Mouse (Mus musculus) liver, embryonic 16.5 days (tissue): Measurements from ENCODE around the gene Birc3. TPM values are rescaled to one million over a fixed set of nuclear protein-coding genes. Genes with fewer than 3 reads are reported as not detected.
"Not testable (repeated sequence)": the region's sequence is repeated elsewhere in the genome, so short reads cannot be mapped to it uniquely, and the experiment has no call there.

Source experiments
- ATAC-seq: fragments of 200-750 bp; cut with Nextera tagmentation; 2 replicates; pipeline ENCODE4 v1.8.0; 2017; ENCODE audit warnings: low read depth, mild to moderate bottlenecking, moderate number of reproducible peaks, moderate library complexity
- H3K27ac ChIP-seq: fragments of 300-500 bp; sonication (generic); 2 replicates; pipeline ENCODE4 v1.5.1; 2014; ENCODE audit warnings: mild to moderate bottlenecking, low read length
- H3K27me3 ChIP-seq: fragments of 300-500 bp; sonication (generic); 2 replicates; pipeline ENCODE4 v1.6.1; 2014; ENCODE audit warnings: low read depth, low read length, mixed read lengths; ENCODE audit not compliant: control insufficient read depth, insufficient read depth
- H3K36me3 ChIP-seq: fragments of 300-500 bp; sonication (generic); 2 replicates; pipeline ENCODE4 v1.6.1; 2014; ENCODE audit warnings: mild to moderate bottlenecking; ENCODE audit not compliant: control insufficient read depth, insufficient read depth
- H3K4me1 ChIP-seq: fragments of 300-500 bp; sonication (generic); 2 replicates; pipeline ENCODE4 v1.6.1; 2014; ENCODE audit warnings: low read depth, low read length, mixed read lengths; ENCODE audit not compliant: control insufficient read depth
- H3K4me2 ChIP-seq: fragments of 300-500 bp; sonication (generic); 2 replicates; pipeline ENCODE4 v1.6.1; 2014; ENCODE audit warnings: low read depth, low read length, mixed read lengths
- H3K4me3 ChIP-seq: fragments of 300-500 bp; sonication (generic); 2 replicates; pipeline ENCODE4 v1.5.1; 2014; ENCODE audit warnings: low read depth, mild to moderate bottlenecking, low read length
- H3K9ac ChIP-seq: fragments of 300-500 bp; sonication (generic); 2 replicates; pipeline ENCODE4 v1.6.1; 2014; ENCODE audit warnings: low read depth, low read length
- H3K9me3 ChIP-seq: fragments of 300-500 bp; sonication (generic); replicated peaks from 2 replicates; pipeline ENCODE4 v1.6.1; 2016; ENCODE audit warnings: low read length; ENCODE audit not compliant: control insufficient read depth
- WGBS: fragments of 180-500 bp; shearing (Covaris S2); extraction: QIAGEN DNeasy Blood & Tissue Kit; methylation state at CpG from one replicate; pipeline ENCODE4 v1.1.7; 2014; ENCODE audit not compliant: insufficient replicate concordance; 5-methylcytosine and 5-hydroxymethylcytosine counted together
- polyA plus RNA-seq: library from polyadenylated mRNA; unstranded; fragments of >200 nt; fragmentation: Nextera tagmentation; extraction: Ambion mirVana; gene quantifications from 2 replicates; pipeline ENCODE4 v1.2.1, GENCODE M21; 2015

Birc3 gene
- polyA plus RNA-seq, 1 experiment from 2014 or later = 7.4 TPM

GRCm38 (mm10) chr9:7900965-7901364 lies 28.0 kb upstream of the Birc3 start:
- Histone ChIP-seq H3K4me3 (no peak overlapping the region), H3K4me1 (peaks cover 2% of the 10 kb centered on the region; the same call in 1 of the 2 replicates), H3K27ac (no peak overlapping the region)

GRCm38 (mm10) chr9:7897502-7897901 lies 24.5 kb upstream of the Birc3 start:
- no peak overlapping the region for H3K4me2 ChIP-seq
- no peaks in the 10 kb centered on the region for H3K9me3 ChIP-seq
- no peak overlapping the region for H3K4me3 ChIP-seq
- no peak overlapping the region for H3K27ac ChIP-seq
- no peak overlapping the region for H3K9ac ChIP-seq
- 0% methylated on average over 3 of the region's 3 CpGs for WGBS
- H3K27me3 ChIP-seq = no peaks in the 10 kb centered on the region
- no peaks in the 10 kb centered on the region for H3K4me1 ChIP-seq
- no peaks in the 10 kb centered on the region for H3K36me3 ChIP-seq
- ATAC-seq = peak; percentile 54

More at GRCm38 (mm10) chr9:7900965-7901364, 28.0 kb upstream of the Birc3 start:
- Histone ChIP-seq H3K36me3 (no peaks in the 10 kb centered on the region), H3K4me2 (no peak overlapping the region), H3K27me3 (no peaks in the 10 kb centered on the region), H3K9ac (no peak overlapping the region), H3K9me3 (no peaks in the 10 kb centered on the region)
- ATAC-seq = no peak
- WGBS = 74% methylated on average over 8 of the region's 8 CpGs

GRCm38 (mm10) chr9:7891796-7892195 lies 18.8 kb upstream of the Birc3 start:
- H3K9ac ChIP-seq, H3K36me3 ChIP-seq, ATAC-seq, H3K9me3 ChIP-seq, H3K4me2 ChIP-seq, H3K27me3 ChIP-seq, H3K4me1 ChIP-seq, H3K27ac ChIP-seq, H3K4me3 ChIP-seq: not testable (repeated sequence)
- 79% methylated on average over 1 of the region's 1 CpGs for WGBS

DNA sequence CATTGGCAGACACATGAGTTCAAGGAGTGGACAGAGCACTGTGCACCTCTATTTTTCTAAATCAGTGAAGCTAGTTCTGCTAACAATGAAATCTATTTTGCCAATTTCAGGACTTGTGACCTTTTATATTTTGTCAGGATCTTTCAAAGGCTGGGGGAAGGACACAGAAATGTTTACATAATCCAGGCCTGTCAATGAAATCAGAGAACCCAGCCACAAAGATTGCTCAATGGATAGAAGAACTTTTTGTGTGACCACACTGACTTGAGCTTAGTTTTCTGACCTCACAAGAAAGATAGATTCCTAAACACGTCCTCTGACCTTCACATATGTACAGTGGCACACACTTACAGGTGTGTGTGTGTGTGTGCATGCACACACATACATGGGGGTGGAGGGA lies 18.2 kb upstream of the Birc3 start:
- Histone ChIP-seq H3K27ac (no peak overlapping the region), H3K9me3 (no peaks in the 10 kb centered on the region), H3K4me1 (no peaks in the 10 kb centered on the region), H3K36me3 (no peaks in the 10 kb centered on the region), H3K4me2 (no peak overlapping the region), H3K9ac (no peak overlapping the region), H3K4me3 (no peak overlapping the region), H3K27me3 (no peaks in the 10 kb centered on the region)
- WGBS = 31% methylated on average over 1 of the region's 1 CpGs
- no peak for ATAC-seq

GRCm38 (mm10) chr9:7884346-7884745 lies 11.4 kb upstream of the Birc3 start:
- Histone ChIP-seq H3K9me3 (0 out of 2 replicates have a peak, but pooled peaks cover 2% of the 10 kb centered on the region), H3K36me3 (no peaks in the 10 kb centered on the region), H3K4me1 (no peaks in the 10 kb centered on the region), H3K27me3 (no peaks in the 10 kb centered on the region), H3K4me3 (no peak overlapping the region), H3K9ac (no peak overlapping the region), H3K27ac (no peak overlapping the region), H3K4me2 (no peak overlapping the region)
- ATAC-seq = no peak
- WGBS = 78% methylated on average over 3 of the region's 3 CpGs

DNA sequence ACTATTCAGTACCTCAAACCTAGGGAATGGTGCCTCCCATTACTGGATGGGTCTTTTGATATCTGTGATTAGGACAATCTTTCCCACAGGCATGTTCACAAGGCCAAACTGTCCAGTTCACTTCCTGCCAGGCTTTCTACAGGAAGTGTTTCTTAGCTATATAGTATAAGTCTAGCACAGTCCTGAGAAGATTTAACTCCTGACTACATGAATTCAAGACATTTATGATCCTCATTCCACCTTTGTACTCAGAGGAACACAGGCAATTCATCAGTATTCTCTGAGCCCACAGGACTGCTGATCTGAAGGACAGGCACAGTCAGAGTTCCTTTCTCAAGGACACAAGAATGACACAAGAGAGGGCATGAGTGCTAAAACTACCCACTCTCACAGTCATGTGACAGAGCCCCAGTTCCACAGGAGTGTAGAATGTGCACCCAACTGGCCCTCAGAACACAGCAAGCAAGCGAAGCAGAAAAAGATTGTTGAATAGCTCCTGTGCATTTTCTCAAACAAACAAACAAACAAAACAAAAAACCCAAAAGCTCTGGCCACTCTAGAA lies 9.4 kb upstream of the Birc3 start:
- ATAC-seq = no peak
- Histone ChIP-seq H3K36me3 (no peaks in the 10 kb centered on the region), H3K4me1 (no peaks in the 10 kb centered on the region), H3K27me3 (no peaks in the 10 kb centered on the region), H3K9ac (no peak overlapping the region), H3K4me2 (no peak overlapping the region), H3K9me3 (0 out of 2 replicates have a peak, but pooled peaks cover 2% of the 10 kb centered on the region), H3K27ac (no peak overlapping the region), H3K4me3 (no peak overlapping the region)
- WGBS = 72% methylated on average over 1 of the region's 1 CpGs

- H3K27ac ChIP-seq = peak overlapping the region; percentile 87
- WGBS = 74% methylated on average over 8 of the region's 8 CpGs
- H3K4me3 ChIP-seq = peak overlapping the region; percentile 68
These were observed 675 bp upstream of the Birc3 start for GRCm38 (mm10) chr9:7873511-7874211.

DNA sequence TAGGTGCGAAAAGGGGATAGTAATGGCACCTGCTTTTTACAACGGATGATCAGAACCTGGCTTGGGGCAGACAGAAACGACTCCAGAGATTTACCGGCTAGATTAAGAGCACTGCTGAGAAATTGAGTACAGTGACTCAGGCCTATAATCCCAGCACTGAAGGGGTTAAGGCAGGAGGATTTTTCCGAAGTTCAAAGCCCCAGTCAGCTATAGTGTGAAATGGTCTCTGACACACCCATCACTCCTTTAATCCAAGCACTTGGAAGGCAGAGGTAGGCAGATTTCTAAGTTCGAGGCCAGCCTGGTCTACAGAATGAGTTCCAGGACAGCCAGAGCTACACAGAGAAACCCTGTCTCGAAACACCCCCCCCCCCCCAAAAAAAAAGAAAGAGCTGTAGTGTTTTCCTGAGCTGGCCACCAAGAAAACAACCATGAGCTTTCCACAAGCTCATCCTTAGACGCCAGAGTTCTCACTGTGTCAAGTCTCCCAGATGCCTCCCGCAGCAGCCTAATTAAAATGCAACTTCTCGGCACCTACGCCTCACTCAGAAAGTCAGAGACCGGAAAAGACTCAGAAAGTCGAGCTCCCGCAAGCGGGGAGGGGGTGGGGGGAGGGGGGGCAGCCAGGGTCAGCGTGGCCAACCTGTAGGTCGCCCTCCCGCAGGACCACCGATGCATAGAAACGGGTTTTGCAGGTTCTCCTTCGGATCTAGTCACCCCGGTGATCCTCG lies 777 bp downstream of the Birc3 start:
- peak; percentile 14 for ATAC-seq
- Histone ChIP-seq H3K9ac (peak overlapping the region; percentile 74), H3K36me3 (no peaks in the 10 kb centered on the region), H3K27ac (peak overlapping the region; percentile 87), H3K4me1 (peaks cover 18% of the 10 kb centered on the region), H3K4me3 (peak overlapping the region; percentile 68), H3K27me3 (no peaks in the 10 kb centered on the region), H3K4me2 (peak overlapping the region; percentile 80), H3K9me3 (no peaks in the 10 kb centered on the region)
- WGBS = 12% methylated on average over 22 of the region's 23 CpGs

More at GRCm38 (mm10) chr9:7873511-7874211, 675 bp upstream of the Birc3 start:
- Histone ChIP-seq H3K36me3 (no peaks in the 10 kb centered on the region), H3K27me3 (no peaks in the 10 kb centered on the region), H3K9ac (no peak overlapping the region; the same call in 1 of the 2 replicates), H3K9me3 (no peaks in the 10 kb centered on the region), H3K4me1 (peaks cover 18% of the 10 kb centered on the region), H3K4me2 (peak overlapping the region; percentile 80)
- ATAC-seq = no peak
